Mouse (Mus musculus) c-Kit-positive CD71-negative TER-119-negative erythroid progenitor cells, embryonic 14.5 days (primary cell): ENCODE data around the gene Ppm1k.
"Not testable (repeated sequence)": the region's sequence is repeated elsewhere in the genome, so short reads cannot be mapped to it uniquely, and the experiment has no call there.

Source experiments
- DNase-seq: peaks from one replicate; pipeline ENCODE4 v3.0.0-alpha.2; 2013; ENCODE audit warnings: low read depth

Ppm1k gene

GRCm38 (mm10) chr6:57532022-57532421 lies 3.2 kb downstream of the Ppm1k start:
- DNase-seq: no peak

GRCm38 (mm10) chr6:57531441-57531840 lies 3.8 kb downstream of the Ppm1k start:
- no peak for DNase-seq

- no peak for DNase-seq
Measured at GRCm38 (mm10) chr6:57531011-57531410, 4.3 kb downstream of the Ppm1k start.

- DNase-seq: no peak
Measured at GRCm38 (mm10) chr6:57529336-57529845, 5.9 kb downstream of the Ppm1k start.

GRCm38 (mm10) chr6:57526933-57527332 lies 8.3 kb downstream of the Ppm1k start:
- no peak for DNase-seq

GRCm38 (mm10) chr6:57524742-57525141 lies 10.5 kb downstream of the Ppm1k start:
- DNase-seq: no peak

GRCm38 (mm10) chr6:57520749-57521652 lies 14.3 kb downstream of the Ppm1k start:
- DNase-seq: no peak

GRCm38 (mm10) chr6:57514035-57514374 lies 21.3 kb downstream of the Ppm1k start:
- no peak for DNase-seq

GRCm38 (mm10) chr6:57513351-57514034 lies 21.8 kb downstream of the Ppm1k start:
- no peak for DNase-seq

GRCm38 (mm10) chr6:57511899-57512298 lies 23.4 kb downstream of the Ppm1k start:
- no peak for DNase-seq

GRCm38 (mm10) chr6:57503662-57504379 lies 31.4 kb downstream of the Ppm1k start:
- DNase-seq: no peak

- DNase-seq: no peak
Measured at GRCm38 (mm10) chr6:57499209-57499608, 36.1 kb downstream of the Ppm1k start.

GRCm38 (mm10) chr6:57468161-57468560 lies 67.1 kb downstream of the Ppm1k start:
- not testable (repeated sequence) for DNase-seq
